Mouse (Mus musculus) liver, embryonic 14.5 days (tissue): Measurements from ENCODE around the gene Itga1.

Source experiments
- CTCF ChIP-seq: IDR thresholded peaks from 2 replicates; pipeline ENCODE4 v1.5.1; 2016; ENCODE audit warnings: antibody characterized with exemption, low read depth, control low read depth
- EP300 ChIP-seq: IDR thresholded peaks from 2 replicates; pipeline ENCODE4 v1.6.1; 2016; ENCODE audit warnings: antibody characterized with exemption, low read depth

GRCm38 (mm10) chr13:115079996-115080585 is 21.7 kb downstream of the Itga1 start:
- TF ChIP-seq CTCF (no peak), EP300 (no peak)
